Mouse (Mus musculus) midbrain, postnatal 0 days (tissue): ENCODE results near the gene Myh7b. TPM values are rescaled to one million over a fixed set of nuclear protein-coding genes. Genes with fewer than 3 reads are reported as not detected.

Experiments
- ATAC-seq: fragments of 200-750 bp; cut with Nextera tagmentation; 2 replicates; pipeline ENCODE4 v1.8.0; 2017; ENCODE audit warnings: moderate number of reproducible peaks, mild to moderate bottlenecking, moderate TSS enrichment, moderate library complexity; ENCODE audit not compliant: low FRiP score
- DNase-seq: peaks from one replicate; pipeline ENCODE4 v3.0.0-alpha.2; 2015; ENCODE audit warnings: low spot score
- H3K27ac ChIP-seq: fragments of 300-500 bp; sonication (generic); 2 replicates; pipeline ENCODE4 v1.5.1; 2014; ENCODE audit warnings: low read depth, mild to moderate bottlenecking, low read length, mixed read lengths
- H3K27me3 ChIP-seq: fragments of 300-500 bp; sonication (generic); 2 replicates; pipeline ENCODE4 v1.6.1; 2014; ENCODE audit warnings: low read length, control low read depth, mixed read lengths; ENCODE audit not compliant: insufficient read depth
- H3K36me3 ChIP-seq: fragments of 300-500 bp; sonication (generic); 2 replicates; pipeline ENCODE4 v1.6.1; 2014; ENCODE audit warnings: low read length, control low read depth, mixed read lengths; ENCODE audit not compliant: insufficient read depth
- H3K4me1 ChIP-seq: fragments of 300-500 bp; sonication (generic); 2 replicates; pipeline ENCODE4 v1.6.1; 2014; ENCODE audit warnings: mild to moderate bottlenecking, control low read depth, antibody characterized with exemption, low read length, mixed read lengths; ENCODE audit not compliant: insufficient read depth
- H3K4me2 ChIP-seq: fragments of 300-500 bp; sonication (generic); 2 replicates; pipeline ENCODE4 v1.6.1; 2014; ENCODE audit warnings: low read depth, mild to moderate bottlenecking, low read length, mixed read lengths; ENCODE audit not compliant: poor library complexity, severe bottlenecking
- H3K4me3 ChIP-seq: fragments of 300-500 bp; sonication (generic); 2 replicates; pipeline ENCODE4 v1.5.1; 2014; ENCODE audit warnings: low read depth, mild to moderate bottlenecking, low read length, moderate library complexity
- H3K9ac ChIP-seq: fragments of 300-500 bp; sonication (generic); replicated peaks from 2 replicates; pipeline ENCODE4 v1.6.1; 2014; ENCODE audit warnings: mild to moderate bottlenecking, low read length, moderate library complexity, mixed read lengths; ENCODE audit not compliant: poor library complexity, severe bottlenecking
- H3K9me3 ChIP-seq: fragments of 300-500 bp; sonication (generic); 2 replicates; pipeline ENCODE4 v1.6.1; 2016; ENCODE audit warnings: low read length, control low read depth
- CTCF ChIP-seq: IDR thresholded peaks from 2 replicates; pipeline ENCODE4 v1.5.1; 2016; ENCODE audit warnings: antibody characterized with exemption, mild to moderate bottlenecking
- WGBS: fragments of 180-500 bp; shearing (Covaris S2); extraction: QIAGEN DNeasy Blood & Tissue Kit; methylation state at CpG from one replicate; pipeline ENCODE4 v1.1.7; 2014; 5-methylcytosine and 5-hydroxymethylcytosine counted together
- polyA plus RNA-seq: library from polyadenylated mRNA; unstranded; fragments of >200 nt; fragmentation: Nextera tagmentation; extraction: Ambion mirVana; gene quantifications from 2 replicates; pipeline ENCODE4 v1.2.1, GENCODE M21; 2015
- total RNA-seq: library from RNA; depleted of rRNA; stranded (reverse); fragments of >200 nt; gene quantifications from 2 replicates; pipeline ENCODE4 v1.2.3, GENCODE M21; 2014

Myh7b gene
- total and polyA plus RNA-seq, 2 experiments from 2014 or later, result 0.38 to 3.4 TPM

GRCm38 (mm10) chr2:155606360-155606759 lies 4.7 kb upstream of the Myh7b start:
- H3K4me3 ChIP-seq, result no peak overlapping the region
- H3K36me3 ChIP-seq, result no peaks in the 10 kb centered on the region
- no peak for ATAC-seq
- WGBS, result 85% methylated on average over 4 of the region's 4 CpGs
- no peak overlapping the region for H3K4me2 ChIP-seq
- H3K9me3 ChIP-seq, result no peaks in the 10 kb centered on the region
- no peaks in the 10 kb centered on the region for H3K4me1 ChIP-seq
- H3K27ac ChIP-seq, result no peak overlapping the region
- DNase-seq, result no peak
- TF ChIP-seq CTCF, result no peak
- H3K9ac ChIP-seq, result no peak overlapping the region
- no peaks in the 10 kb centered on the region for H3K27me3 ChIP-seq

GRCm38 (mm10) chr2:155611834-155612550 lies 980 bp downstream of the Myh7b start:
- no peaks in the 10 kb centered on the region for H3K27me3 ChIP-seq
- no peak overlapping the region for H3K4me2 ChIP-seq
- H3K27ac ChIP-seq, result no peak overlapping the region
- H3K9me3 ChIP-seq, result no peaks in the 10 kb centered on the region
- WGBS, result 86% methylated on average over 9 of the region's 9 CpGs
- H3K36me3 ChIP-seq, result no peaks in the 10 kb centered on the region
- H3K4me3 ChIP-seq, result no peak overlapping the region
- no peak for TF ChIP-seq CTCF
- DNase-seq, result no peak
- ATAC-seq, result no peak
- peaks cover 3% of the 10 kb centered on the region; the same call in 1 of the 2 replicates for H3K4me1 ChIP-seq
- no peak overlapping the region for H3K9ac ChIP-seq

GRCm38 (mm10) chr2:155613326-155613755 lies 2.3 kb downstream of the Myh7b start:
- H3K9me3 ChIP-seq, result no peaks in the 10 kb centered on the region
- 8% methylated on average over 20 of the region's 20 CpGs for WGBS
- H3K4me2 ChIP-seq, result peak overlapping the region; percentile 28
- H3K27me3 ChIP-seq, result no peaks in the 10 kb centered on the region
- ATAC-seq (peak; percentile 79), DNase-seq (peak; percentile 66)
- H3K36me3 ChIP-seq, result no peaks in the 10 kb centered on the region
- H3K4me1 ChIP-seq, result peaks cover 3% of the 10 kb centered on the region; the same call in 1 of the 2 replicates
- no peak for TF ChIP-seq CTCF
- H3K4me3 ChIP-seq, result peak overlapping the region; percentile 17
- no peak overlapping the region for H3K9ac ChIP-seq
- H3K27ac ChIP-seq, result no peak overlapping the region

- ATAC-seq, result no peak
- no peak for TF ChIP-seq CTCF
- Histone ChIP-seq H3K27me3 (no peaks in the 10 kb centered on the region), H3K9ac (no peak overlapping the region), H3K4me2 (peak overlapping the region; percentile 28; the same call in 1 of the 2 replicates), H3K27ac (no peak overlapping the region), H3K4me1 (peaks cover 3% of the 10 kb centered on the region; the same call in 1 of the 2 replicates), H3K36me3 (no peaks in the 10 kb centered on the region), H3K4me3 (no peak overlapping the region), H3K9me3 (no peaks in the 10 kb centered on the region)
- 73% methylated on average over 8 of the region's 8 CpGs for WGBS
- no peak for DNase-seq
These were observed 2.9 kb downstream of the Myh7b start for GRCm38 (mm10) chr2:155613953-155614352.

- ATAC-seq (no peak), DNase-seq (no peak)
- Histone ChIP-seq H3K4me1 (peaks cover 3% of the 10 kb centered on the region; the same call in 1 of the 2 replicates), H3K4me3 (no peak overlapping the region), H3K9me3 (no peaks in the 10 kb centered on the region), H3K4me2 (no peak overlapping the region), H3K27ac (no peak overlapping the region), H3K27me3 (no peaks in the 10 kb centered on the region; the same call in 1 of the 2 replicates), H3K36me3 (no peaks in the 10 kb centered on the region), H3K9ac (no peak overlapping the region)
- 58% methylated on average over 6 of the region's 6 CpGs for WGBS
- no peak for TF ChIP-seq CTCF
These were observed 6.0 kb downstream of the Myh7b start for GRCm38 (mm10) chr2:155616971-155617370.

GRCm38 (mm10) chr2:155619817-155620216 lies 8.8 kb downstream of the Myh7b start:
- WGBS, result 22% methylated on average over 8 of the region's 8 CpGs
- Histone ChIP-seq H3K4me3 (no peak overlapping the region), H3K9ac (no peak overlapping the region), H3K4me2 (no peak overlapping the region), H3K4me1 (no peaks in the 10 kb centered on the region), H3K27me3 (no peaks in the 10 kb centered on the region; the same call in 1 of the 2 replicates), H3K36me3 (no peaks in the 10 kb centered on the region), H3K9me3 (no peaks in the 10 kb centered on the region), H3K27ac (no peak overlapping the region)
- ATAC-seq (no peak), DNase-seq (peak; percentile 69)
- TF ChIP-seq CTCF, result peak; percentile 82
